Mouse (Mus musculus): ENCODE measurements around the gene Zfp108.

Gene Zfp108

DNA sequence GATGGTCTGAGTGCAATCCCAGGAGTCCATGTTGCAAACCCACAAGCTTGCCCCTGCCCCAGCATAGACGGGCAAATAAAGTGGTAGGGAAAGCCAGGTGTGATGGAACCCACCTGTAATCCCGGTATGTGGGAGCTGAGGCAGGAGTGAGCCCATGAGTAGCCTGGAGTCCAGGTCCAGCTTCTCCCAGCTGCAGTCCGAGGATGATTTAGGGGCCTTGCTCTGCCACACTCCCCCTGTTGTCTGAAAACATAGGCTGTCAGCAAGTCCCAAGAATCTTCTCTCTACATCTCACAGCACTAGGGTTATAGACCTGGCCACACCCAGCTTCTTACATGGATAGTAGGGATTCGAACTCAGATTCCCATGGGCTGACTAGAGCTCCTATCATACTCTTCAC, 32.3 kb downstream of the Zfp108 start:
- DNase-seq: no peak

DNA sequence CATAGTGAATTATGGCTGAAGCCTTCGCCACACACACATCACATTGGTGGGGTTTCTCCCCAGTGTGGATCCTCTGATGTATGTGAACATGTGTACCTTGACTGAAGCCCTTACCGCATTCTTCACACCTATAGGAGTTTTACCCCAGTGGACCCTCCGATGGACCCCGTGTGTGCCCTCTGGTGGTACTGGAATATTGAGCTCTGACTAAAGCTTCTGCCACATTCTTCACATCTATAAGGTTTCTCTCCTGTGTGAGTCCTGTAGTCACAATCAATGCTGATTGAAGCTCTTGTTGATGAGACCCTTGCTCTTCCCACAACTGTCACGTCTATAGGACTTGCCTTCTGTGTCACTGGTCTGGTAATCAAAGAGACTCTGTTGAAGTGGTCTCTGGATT, 33.1 kb downstream of the Zfp108 start:
- no peak for DNase-seq

DNA sequence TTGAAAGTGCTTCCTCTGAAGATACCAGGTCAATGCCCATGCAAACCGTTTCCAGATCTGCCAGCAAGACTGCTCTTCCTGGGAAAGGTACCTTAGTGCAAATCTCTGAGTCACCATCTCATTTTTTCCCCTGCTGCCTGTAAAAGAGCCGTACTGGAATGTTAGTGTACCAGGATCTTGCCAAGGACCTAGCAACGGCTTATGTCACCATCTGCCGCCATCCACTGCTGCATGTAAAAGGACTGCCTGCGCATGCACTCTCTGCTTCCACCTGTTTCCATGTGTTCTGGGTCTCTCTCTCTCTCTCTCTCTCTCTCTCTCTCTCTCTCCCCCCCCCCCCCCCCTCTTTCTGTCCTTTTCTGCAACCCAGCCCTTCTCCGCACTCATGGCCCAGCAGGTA, 33.9 kb downstream of the Zfp108 start:
- no peak for DNase-seq

DNA sequence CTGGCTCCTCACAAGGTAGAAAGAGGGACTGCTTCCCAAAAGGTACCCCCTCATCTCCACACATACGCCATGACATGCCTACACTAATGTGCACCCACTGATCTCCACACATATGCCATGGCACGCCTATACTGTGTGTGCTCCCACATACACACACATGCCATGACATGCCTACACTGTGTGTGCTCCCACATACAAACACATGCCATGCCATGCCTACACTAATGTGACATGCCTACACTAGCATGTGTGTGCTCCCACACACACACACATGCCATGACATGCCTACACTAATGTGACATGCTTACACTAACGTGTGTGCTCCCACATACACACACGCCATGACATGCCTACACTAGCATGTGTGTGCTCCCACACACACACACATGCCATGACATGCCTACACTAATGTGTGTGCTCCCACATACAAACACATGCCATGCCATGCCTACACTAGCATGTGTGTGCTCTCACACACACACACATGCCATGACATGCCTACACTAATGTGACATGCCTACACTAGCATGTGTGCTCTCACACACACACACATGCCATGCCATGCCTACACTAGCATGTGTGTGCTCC, 35.6 kb downstream of the Zfp108 start:
- DNase-seq: no peak

DNA sequence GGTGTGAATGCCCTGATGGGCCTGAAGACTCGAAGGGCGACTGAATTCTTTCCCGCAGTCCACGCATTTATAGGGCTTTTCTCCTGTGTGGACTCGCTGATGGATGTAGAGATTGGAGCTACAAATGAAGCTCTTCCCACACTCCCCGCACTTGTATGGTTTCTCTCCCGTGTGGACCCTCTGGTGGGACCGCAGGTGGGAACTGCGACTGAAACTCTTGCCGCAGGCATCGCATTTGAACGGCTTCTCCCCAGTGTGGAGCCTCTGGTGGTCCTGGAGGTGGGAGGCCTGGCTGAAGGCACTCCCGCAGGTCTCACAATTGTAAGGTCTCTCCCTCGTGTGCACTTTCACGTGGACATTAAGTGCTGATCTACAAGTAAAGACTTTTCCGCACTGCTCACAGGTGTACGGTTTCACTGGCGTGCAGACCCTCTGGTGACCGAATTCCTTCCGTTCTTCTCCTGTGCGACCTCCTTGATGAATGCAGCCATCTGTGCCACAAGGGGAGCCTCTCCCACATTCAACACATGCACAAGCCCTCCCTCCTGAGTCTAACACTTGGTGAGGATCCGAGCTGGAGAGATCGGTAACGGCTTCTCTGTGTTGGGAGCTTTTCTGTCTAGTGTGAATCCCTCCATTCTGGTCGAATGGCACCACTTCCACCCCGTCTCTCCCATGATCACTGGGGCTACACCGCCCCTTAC, 36.9 kb downstream of the Zfp108 start:
- no peak for DNase-seq

DNA sequence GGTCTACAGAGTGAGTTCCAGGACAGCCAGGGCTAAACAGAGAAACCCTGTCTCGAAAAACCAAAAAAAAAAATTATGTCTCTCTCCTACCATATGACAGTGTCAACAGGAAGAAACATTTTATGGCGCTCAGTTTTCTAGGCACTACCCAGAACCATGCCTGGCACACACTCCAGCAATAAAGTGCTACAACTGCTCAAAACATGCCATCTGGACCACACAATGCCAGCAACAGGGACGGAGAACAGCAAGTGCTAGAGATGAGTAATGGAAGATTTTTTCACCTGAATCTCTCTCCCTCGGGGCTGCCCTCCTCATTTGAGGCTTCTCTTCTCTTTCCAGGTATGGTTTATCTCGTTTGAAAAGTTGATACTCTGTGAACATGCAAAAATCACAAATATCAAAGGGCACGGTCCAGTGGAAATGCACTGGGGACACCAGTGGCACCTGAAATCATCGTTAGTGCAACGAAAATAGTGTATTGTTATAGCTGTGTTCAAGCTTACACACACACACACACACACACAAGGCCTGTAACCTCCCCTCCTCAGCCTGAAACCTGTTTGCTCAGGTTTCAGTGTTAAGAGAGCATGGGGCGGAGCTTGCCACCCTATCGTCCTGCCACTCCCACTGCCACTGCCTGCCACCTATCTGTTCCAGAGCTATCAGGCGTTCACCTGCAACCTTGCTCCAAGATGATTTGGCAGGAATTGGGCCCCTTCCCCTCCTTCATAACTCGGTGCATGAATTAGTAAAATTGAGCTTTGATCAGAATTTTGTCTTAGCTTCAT, 38.7 kb downstream of the Zfp108 start:
- no peak for DNase-seq

DNA sequence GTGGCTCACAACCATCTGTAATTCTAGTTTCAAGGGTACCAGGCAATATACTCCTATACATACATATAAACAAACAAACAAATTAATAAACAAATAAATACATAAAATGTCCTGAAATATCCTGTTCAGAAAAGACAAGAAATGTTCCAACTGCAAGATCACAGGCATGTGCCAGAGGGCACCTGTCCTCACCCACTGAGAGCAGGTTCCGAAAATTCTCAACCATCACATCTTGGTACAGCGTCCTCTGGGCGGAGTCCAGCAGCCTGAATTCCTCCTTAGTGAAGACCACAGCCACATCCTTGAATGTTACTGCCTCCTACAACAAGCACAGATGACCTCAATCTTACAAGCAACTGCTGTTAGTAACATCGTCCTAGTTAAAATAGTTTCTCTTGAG, 40.2 kb downstream of the Zfp108 start:
- no peak for DNase-seq

DNA sequence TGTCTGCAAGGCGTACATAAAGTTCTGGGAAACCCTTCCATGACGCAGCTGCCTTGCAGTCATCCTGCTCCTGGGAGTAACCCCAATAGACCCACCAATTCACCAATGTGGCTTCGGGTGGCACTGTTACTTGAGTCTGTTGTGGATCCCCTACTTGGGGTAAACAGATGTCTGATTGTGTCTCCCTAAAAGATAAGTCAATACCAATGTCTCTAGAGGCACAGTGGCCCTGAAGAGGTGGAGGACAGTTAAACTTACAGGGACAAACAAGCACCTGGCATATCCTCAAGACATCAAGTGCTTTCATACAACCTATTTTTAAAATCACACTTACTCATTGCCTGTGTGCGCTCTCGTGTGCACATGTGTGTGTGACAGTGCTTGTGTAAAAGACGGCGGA, 40.8 kb downstream of the Zfp108 start:
- no peak for DNase-seq

DNA sequence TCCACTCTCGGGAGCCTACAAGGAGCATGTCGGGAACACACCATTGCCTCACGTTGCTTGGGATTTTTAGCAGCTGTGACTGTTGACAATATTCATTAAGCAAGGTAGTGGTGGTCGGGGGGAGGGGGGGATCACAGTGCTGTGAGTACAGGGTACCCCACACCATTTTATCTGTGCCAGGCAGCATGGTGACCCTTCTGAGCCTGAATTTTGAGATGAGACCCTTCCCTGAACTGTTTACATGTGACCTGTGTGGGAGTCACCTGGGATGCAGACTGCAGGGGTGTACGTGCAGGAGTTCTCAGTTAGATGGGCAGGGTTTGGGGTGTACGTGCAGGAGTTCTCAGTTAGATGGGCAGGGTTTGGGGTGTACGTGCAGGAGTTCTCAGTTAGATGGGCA, 41.8 kb downstream of the Zfp108 start:
- DNase-seq: no peak

DNA sequence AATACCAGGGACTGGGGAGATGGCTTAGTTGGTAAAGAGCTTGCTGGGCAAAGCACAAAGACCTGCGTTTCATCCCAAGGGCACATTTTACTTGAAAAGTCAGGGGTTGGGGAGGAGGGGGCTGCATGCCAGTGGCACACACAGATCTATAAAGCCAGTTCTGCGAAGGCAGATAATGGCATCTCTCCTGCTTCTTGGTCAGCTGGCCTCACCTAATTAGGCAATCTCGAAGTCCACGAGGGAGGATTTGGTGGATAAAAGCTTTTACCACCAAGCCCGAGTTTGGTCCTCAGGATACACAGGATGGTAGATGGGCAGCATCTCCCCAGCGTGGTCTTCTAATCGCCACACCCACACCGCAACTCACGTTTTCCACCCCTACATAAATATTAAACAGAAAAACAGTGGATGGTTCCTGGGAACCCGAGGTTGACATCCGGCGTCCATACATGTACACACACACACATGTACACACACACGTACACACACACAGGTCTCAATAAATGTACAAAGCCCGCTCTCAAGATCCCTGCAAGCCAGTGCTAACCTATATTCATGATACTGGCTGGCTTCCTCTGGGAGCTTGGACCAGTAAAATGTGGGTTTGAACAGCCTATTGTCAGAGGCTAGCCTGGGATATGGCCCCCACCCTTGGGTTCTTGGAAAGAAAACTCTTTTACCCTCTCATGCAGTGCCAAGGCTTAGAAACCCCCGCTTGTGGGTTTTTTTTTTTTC, 42.9 kb downstream of the Zfp108 start:
- no peak for DNase-seq

DNA sequence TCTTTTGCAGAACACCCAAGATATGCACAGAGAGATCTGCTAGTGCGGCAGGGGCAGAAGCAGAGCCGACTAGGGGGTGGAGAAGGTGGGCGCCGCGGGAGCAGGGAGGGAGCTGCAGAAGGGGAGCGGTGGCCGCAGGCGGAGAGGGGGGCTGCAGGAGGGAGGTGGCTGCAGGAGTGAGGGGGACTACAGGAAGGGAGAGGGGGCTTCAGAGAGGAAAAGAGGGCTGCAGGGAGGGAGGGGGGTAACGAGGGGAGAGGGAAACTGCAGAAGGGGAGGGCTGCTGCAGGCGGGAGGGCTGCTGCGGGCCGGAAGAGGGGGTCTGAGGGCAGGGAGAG, 44.0 kb downstream of the Zfp108 start:
- DNase-seq: no peak

DNA sequence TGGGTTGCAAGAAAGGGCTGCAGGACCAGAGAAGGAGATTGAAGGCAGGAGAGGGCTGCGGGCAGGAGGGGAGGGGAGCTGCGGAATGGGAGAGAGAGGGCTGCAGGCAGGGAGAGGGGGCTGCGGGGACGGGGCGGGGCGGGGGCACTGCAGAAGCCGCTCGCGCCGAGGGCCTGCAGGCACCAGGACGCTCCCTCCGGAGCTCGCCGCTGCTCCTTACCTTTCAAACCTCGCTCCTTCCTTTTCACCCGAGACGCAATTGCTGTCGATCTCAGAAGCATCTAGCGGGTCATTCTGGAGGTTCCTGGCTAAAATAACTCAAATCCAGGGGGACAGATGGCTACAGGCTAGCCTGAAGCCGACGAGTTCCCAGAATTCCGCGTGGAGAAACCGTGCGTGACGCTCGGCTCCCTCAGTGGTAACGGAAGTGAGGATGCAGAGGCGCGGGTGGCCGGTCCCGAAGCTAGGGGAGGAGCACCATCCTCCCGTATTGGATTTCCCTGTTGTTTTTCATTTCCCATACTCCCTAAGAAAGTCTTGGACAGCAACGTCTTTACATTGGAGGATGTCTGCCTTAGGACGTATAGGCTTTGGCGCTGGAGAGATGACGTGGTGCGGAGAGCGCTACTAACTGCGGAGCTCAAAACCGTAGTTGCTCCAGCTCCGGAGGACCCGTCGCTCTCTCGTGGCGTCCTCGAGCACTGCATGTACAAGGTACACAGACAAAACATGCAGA, 44.5 kb downstream of the Zfp108 start:
- DNase-seq: peak; percentile 80 to 85

DNA sequence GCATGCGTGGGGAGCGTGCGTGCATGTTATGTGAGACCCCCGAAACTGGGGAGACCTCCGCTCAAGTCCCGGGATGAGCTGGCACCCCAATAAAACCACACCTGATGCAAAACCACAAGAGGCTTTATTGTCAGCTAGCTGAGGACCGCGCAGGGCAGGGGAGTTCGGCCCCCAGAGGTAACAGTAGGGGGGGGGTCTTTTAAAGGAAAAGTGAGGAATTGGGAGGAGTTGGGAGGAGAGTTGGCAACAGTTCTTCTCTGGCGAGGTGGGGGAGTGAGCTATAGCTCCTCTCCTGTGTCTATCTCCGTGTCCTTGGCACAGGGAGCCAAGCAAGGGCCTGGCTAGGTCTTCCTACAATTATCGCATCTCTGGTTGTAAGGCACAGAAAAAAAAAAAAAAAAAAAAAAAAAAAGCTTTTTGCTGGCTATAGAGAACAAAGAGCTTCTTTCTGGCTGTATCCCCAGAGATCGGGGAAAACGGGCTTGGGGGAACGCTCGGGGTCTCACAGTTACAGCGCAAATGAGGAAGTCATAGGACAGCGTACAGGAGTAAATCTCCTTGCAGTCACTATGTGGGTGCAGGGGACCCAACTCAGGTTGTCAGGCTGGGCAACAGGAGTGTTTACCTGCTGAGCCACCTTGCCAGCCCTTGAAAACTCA, 45.4 kb downstream of the Zfp108 start:
- no peak for DNase-seq

GRCm38 (mm10) chr7:24300771-24301282, 46.2 kb downstream of the Zfp108 start, which contains the start of gene Zfp61:
Zfp61 (minus strand) TSS chr7:24301232.
- DNase-seq: peak in 1 of 2 experiments; percentile 34
